Mouse (Mus musculus): ENCODE results near the gene March7. TPM values are rescaled to one million over a fixed set of nuclear protein-coding genes. Genes with fewer than 3 reads are reported as not detected.

Gene March7
- polyA plus RNA-seq, 1 experiment from 2014 or later, result 82.0 TPM

DNA sequence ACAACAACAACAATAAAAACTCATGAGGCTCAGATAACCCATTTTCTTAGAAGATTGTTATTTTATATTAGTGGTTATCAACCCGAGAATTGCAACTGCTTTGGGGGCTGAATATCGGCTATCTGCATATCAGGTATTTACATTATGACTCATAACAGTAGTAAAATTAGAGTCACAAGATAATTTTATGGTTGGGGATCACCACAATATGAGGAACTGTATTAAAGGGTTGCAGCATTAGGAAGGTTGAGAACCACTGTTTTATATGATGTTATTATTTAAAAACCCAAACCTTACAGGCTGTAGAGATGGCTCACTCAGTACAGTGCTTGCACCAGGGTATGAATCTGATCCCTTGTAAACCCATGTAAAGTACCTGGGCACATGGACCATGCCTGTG lies 89.6 kb downstream of the March7 start:
- no peaks in the 10 kb centered on the region for H3K9me3 ChIP-seq
- H3K27ac ChIP-seq (replicated peaks), result no peak overlapping the region
- H3K9ac ChIP-seq, result no peak overlapping the region
- H3K27me3 ChIP-seq, result no peaks in the 10 kb centered on the region
- no peaks in the 10 kb centered on the region for H3K4me1 ChIP-seq (replicated peaks)
- no peak for ATAC-seq (ENCODE audit: low read depth)
- H3K36me3 ChIP-seq, result no peaks in the 10 kb centered on the region
- no peak overlapping the region for H3K4me3 ChIP-seq
- no peak overlapping the region for H3K4me2 ChIP-seq
- WGBS, result 91% methylated on average over 2 of the region's 2 CpGs

Other genes with a start within 250 kb of the March7 start
- gene Baz2b, start within 50 bp of the March7 start, polyA plus RNA-seq (2015; fragmentation: Nextera tagmentation; extraction: Ambion mirVana), result 79.0 and 88.9 TPM in 2 replicates
- gene Cd302, start 74.6 kb downstream of the March7 start, polyA plus RNA-seq (2015; fragmentation: Nextera tagmentation; extraction: Ambion mirVana), result 16.0 and 17.9 TPM in 2 replicates
- gene Ly75, start 173.4 kb downstream of the March7 start, polyA plus RNA-seq (2015; fragmentation: Nextera tagmentation; extraction: Ambion mirVana), result 0.81 and 0.96 TPM in 2 replicates